Mouse (Mus musculus): ENCODE data around the gene Chrng.

GRCm38 (mm10) chr1:87213735-87214704 lies 9.6 kb downstream of the Chrng start, which contains the start of gene Eif4e2:
- TF ChIP-seq CTCF (IDR thresholded peaks at IDR 0.05) (peak; percentile 23; the same call in 1 of the 2 replicates), POLR2A (IDR thresholded peaks at IDR 0.05; ENCODE audit: insufficient read depth, low read depth, low read length) (peak; percentile 88)
